Mouse (Mus musculus) megakaryocyte, embryonic 14.5 days (primary cell): ENCODE measurements around the gene Sema4a.

ENCODE experiments used
- FLI1 ChIP-seq: IDR thresholded peaks from 2 replicates; pipeline ENCODE4 v1.6.1; 2012; ENCODE audit warnings: low read length, inconsistent platforms, mixed read lengths
- GATA1 ChIP-seq: IDR thresholded peaks from 3 replicates; pipeline ENCODE4 v1.6.1; 2012; ENCODE audit warnings: mixed read lengths, low read length, inconsistent platforms, borderline replicate concordance

GRCm38 (mm10) chr3:88420771-88421170 is 40.2 kb downstream of the Sema4a start:
- TF ChIP-seq GATA1 (no peak), FLI1 (no peak)
